Mouse (Mus musculus) E14TG2a.4 (cell line): ENCODE data around the gene Pdpk1.

Experiments
- H3K27me3 ChIP-seq: 2 replicates; pipeline ENCODE4 v1.6.1; 2014; ENCODE audit warnings: low read length, control low read depth; ENCODE audit not compliant: insufficient read depth
- H3K36me3 ChIP-seq: 2 replicates; pipeline ENCODE4 v1.6.1; 2014; ENCODE audit warnings: low read length, control low read depth; ENCODE audit not compliant: insufficient read depth
- H3K4me1 ChIP-seq: replicated peaks from 2 replicates; pipeline ENCODE4 v1.6.1; 2014; ENCODE audit warnings: low read depth, low read length, control low read depth
- H3K4me3 ChIP-seq: replicated peaks from 2 replicates; pipeline ENCODE4 v1.5.1; 2014; ENCODE audit warnings: mild to moderate bottlenecking, low read length
- H3K9me3 ChIP-seq: 2 replicates; pipeline ENCODE4 v1.6.1; 2014; ENCODE audit warnings: low read length, control low read depth
- CTCF ChIP-seq: conservative IDR thresholded peaks from 2 replicates; pipeline ENCODE4 v1.5.1; 2014; ENCODE audit warnings: low read length
- POU5F1 ChIP-seq: IDR thresholded peaks from 2 replicates; pipeline ENCODE4 v1.6.1; 2014; ENCODE audit warnings: low read length, borderline replicate concordance

Pdpk1 gene

DNA sequence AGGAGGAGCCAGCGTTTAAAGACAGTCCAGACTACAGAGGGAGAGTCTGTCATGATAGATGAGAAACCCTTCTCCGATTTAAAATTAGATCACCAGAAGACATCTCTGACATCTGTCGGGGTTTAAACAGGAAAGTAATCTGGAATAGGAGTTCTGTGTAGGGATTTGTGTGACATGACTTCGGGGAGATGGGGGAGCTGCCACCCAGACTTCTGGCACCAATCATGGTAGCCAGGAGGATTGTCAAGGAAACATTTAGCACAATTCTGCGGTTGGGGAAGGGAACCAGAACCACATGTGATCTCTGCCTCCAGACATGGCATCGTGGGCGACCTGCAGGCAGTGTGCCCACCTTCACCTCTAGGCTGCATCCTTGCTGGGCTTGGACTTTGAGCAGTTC lies 121.2 kb downstream of the Pdpk1 start:
- no peaks in the 10 kb centered on the region for H3K27me3 ChIP-seq
- H3K4me1 ChIP-seq: peaks cover 48% of the 10 kb centered on the region
- H3K9me3 ChIP-seq: no peaks in the 10 kb centered on the region
- TF ChIP-seq POU5F1: no peak
- no peak for TF ChIP-seq CTCF
- H3K4me3 ChIP-seq: peak overlapping the region; percentile 63
- 0 out of 2 replicates have a peak, but pooled peaks cover 3% of the 10 kb centered on the region for H3K36me3 ChIP-seq
